Mouse (Mus musculus) embryo, embryonic 10.5 days (tissue): ENCODE measurements around the gene Ctns.

Experiments used
- DNase-seq: peaks from one replicate; pipeline ENCODE4 v3.0.0-alpha.2; 2015; ENCODE audit warnings: low spot score

Ctns gene

DNA sequence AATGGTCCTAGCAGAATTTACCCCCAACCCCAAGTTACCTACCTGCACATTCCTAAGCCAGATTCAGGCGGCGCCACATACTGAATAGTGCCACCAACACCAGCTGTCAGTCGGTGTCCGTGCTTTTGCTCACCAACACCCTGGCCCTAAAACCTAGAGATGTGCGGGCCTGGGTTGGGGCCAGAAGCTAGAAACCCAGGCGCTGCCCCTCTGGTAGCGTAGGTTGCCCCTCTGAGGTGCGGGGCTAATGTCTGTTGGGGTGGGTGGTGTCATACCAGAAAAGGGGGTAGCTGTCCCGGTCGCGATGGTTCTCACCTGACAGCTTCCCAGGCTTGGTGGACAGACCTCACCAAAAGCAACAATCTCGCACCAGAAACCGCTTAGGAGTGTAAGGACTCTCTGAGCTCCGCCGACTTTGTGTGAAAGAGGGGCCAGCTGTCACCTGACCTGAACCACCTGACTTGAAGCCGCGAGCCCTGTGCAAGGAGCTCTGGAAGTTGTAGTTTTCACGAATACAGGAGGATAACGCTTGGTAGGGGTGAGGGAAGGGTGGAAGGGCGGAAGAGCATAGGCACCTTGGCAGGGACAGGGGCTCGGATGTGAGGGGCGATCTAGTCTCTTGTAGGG lies at the start of gene Ctns:
Gene Ctns (minus strand): TSS at position 440 of the 627 bp plus-strand sequence.
- peak; percentile 88 for DNase-seq

DNA sequence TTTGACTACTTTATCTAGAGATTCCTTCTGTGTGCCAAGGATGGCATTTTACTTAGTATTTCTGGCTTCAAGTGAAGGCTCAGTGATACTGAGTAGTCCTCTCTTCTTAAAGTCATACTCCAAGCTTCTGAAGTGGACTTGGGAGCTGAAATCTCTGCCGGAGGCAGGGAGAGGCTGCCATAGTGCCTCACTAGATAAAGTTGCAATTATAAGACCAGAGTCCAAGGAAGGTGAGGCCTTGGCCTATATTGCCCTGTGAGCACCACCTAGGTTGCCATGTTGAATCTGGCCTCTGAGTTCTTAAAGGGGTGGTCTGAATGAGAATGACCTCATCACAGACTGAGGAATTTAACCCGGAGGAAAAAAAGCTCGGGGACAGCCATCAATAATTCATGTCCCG lies 43.9 kb upstream of the Ctns start:
- no peak for DNase-seq

DNA sequence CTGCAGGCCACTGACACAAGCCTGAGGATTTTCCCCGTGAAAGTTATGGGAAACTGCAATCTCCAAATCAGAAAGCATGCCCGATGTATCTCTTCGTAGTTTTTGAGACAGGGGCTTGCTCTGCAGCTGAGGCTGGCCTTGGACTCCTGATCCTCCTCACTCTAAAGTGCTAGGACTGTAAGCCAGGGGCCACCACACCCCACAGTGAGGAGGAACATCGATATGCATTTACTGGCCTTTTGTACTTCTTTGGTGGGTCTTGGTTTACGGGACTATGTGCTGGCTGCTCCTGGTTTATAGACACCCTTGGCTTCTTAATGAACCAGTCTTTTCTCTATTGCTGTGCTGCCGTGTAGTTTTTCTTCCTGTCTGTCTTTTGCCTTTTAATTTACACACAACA lies 43.4 kb upstream of the Ctns start:
- DNase-seq: no peak

DNA sequence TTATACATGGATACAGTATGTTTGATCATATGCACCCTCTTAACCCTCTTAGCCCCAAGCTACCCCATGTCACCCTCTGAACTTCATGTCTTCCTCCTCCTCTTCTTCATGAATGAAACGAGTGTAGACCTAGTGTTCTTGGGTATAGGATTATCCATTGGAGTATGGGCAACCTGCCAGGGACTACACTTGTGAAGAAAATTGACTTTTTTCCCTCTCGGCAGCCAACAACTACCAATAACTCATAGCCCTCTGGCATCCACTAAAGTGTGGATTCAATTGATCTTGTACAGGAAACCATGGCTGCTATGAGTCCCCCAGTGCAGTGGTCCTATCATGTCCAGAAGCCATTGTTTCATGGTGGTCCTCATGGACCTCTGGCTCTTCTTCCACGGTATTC lies 37.9 kb upstream of the Ctns start:
- no peak for DNase-seq

DNA sequence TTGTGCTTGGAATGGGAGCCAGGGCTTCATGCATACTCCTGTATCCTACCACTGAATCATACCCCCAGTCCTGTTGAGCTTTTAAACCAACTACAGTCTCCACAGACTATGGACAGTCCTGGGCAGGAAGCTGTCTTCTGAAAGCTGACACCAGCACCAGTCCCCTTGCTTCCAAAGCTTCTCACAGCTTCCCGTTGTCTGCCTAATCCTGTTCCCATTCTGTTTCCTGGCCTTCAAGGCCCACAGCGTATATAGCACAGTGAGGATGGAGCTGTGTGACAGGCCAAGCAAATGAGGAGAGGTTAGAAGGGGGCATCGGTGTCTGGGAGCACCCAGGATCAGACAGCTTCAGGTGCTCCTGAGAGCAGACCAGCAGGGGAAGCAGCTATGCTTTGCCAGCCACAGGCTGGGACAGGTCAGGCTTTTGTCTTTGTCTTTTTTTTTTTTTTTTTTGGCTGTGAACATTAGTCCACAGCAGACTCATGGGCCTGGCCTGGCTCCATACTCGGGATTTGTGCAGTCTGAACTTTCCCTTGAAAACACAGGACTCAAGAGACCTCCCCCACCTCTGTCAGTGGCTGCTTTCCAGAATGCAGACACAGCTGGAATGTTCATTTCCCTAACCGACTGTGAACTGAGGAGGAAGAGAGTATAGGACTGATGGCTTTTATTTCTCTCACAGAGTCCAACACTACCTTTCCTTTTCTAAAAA lies 37.3 kb upstream of the Ctns start:
- DNase-seq: peak; percentile 5

DNA sequence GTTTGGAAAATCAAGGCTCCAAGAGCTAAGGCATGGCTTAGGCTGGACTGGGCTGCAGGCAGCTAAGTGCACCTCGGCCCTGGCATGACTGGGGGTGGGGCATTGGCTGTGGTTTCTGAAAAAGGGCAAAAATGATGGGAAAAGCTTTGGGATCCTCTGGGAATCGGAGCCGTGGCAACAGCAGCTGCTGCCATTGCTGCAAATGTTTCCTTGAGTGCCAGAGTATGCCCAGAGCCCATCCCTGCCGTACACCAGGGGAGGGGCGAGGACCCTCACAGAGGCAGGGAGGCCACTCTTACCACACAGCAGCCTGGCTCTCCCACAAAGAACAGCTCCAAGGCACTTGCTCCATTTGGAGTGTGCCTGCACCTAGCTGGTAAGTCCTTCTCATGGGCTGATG lies 35.1 kb upstream of the Ctns start, which contains the start of gene Trpv1:
Gene Trpv1 (plus strand): TSS at position 301 of the 400 bp plus-strand sequence.
- no peak for DNase-seq

DNA sequence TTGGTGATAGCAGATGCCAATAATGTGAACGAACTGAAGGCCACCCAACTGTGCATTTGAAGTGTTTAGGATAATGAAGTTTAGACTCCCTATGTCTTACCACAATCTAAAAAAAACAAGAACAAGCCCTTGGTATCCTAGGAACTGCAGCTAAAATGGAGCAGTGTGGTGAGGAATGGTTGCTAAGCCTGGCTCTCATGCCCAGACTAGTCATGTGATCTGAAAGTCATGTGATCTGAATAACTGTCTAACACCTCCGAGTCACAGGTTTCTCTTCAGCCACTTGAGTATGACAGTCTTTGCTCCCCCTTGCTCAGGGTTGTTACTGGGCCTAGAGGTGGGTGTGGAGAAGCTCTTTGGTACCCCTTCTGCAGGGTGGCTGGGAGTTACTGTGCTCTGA lies 33.7 kb upstream of the Ctns start:
- no peak for DNase-seq

DNA sequence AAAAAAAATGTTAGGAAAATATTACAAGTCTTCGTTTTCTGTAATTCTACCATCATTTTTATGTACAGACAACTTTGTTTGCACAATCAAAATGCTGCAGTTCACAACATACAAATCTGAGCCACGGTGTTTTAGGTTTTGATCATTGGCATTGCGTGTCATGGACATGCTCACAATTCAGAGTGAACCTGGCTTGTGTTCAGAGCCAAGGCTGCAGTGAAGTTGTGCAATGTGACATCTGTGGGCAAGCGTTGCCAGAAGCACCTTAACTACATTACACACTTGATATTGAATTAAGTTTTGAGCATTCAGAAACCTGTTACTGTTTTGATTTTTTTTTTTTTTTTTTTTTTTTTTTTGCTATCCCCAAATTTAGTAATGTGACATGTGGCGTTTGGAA lies 31.2 kb upstream of the Ctns start:
- DNase-seq: no peak

DNA sequence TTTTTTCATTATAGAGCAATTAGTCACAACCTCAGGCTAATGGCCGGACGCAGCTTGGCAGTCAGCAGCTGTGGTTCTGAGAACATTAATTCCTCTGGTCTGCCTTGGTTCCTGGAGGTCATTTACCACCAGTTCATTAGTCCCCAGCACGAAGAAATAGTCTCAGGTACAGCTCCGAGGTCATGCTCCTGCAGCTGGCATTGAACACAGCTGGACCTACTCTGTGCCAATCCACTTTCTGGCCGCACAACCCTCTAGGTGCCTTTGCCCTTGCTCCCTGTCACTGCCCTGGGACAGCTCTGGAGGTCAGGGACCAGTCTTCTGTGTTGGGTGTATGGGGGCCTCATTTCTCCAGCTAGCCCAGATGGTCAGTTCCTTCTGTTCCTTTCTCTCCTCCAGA lies 30.0 kb upstream of the Ctns start:
- no peak for DNase-seq

DNA sequence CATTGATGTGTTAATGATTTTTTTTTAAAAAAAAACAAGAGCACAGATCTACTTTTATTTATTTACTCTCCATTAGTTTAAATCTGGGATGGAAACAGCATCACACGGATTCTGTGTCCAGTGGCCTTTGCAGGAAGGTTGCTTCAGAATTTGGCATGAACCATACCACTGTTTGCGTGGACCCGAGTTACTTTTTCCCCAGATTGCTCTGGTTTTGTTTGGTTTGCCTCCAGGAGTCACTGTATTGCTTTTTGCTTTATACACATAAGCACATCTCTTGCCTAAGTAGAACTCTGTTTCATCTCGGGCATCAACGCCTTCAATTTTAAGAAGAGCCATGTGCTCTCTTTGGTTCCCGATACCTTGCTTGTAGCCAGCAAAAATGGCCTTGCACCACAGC lies 27.0 kb upstream of the Ctns start:
- no peak for DNase-seq

DNA sequence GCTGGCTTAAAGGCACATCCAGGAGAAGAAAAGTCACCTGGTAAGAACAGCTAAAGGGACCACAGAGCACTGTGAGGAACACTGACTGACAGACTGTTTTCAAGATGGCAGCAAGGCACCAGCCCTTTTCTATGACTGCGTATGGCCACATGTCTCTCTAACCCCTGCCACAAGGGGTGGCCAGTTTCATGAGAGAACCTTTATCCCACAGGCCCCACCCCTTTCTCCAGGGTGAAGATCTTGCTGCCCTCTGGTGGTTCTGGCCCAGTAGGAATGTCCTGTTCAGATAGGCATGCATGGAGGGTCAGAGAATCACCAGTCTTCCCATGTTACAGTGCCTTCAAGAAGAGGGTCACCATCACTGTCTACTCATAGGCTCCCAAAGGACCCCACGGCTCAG lies 25.1 kb upstream of the Ctns start:
- no peak for DNase-seq

DNA sequence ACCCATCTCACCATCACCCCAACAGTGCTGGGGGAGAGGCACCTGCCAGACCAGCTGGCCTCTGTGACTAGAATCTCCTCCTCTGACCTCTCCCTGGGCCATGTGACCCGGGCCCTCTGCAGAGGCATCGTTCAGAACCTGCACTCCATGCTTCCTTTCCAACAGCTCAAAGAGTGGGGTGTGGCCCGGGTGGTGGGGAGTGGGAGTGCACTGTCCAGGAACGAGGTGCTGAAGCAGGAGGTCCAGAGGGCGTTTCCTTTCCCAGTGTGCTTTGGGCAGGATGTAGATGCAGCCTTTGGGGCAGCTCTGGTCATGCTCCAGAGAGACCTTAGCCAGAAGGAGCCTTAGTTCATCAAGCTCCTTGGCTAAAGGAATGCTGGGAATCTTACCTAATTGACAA lies 24.0 kb upstream of the Ctns start:
- no peak for DNase-seq

DNA sequence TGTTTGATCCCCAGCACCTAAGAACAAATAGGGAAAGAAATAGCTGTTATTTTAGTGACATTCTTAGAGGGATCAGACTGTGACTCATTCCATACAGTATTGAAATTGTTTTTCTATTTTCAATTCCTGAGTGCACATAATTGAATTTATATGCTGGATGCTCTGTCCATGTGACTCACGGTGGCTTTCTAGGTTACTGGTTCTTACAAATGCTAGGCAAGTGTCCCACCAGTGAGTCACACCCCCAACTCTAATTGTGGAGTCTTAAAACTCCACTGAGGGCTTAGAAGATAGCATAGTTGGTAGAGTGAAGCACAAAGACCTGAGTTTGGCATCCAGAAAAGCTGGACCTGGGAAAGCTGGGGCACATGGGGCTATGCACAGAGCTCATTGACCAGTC lies 21.8 kb upstream of the Ctns start:
- no peak for DNase-seq

DNA sequence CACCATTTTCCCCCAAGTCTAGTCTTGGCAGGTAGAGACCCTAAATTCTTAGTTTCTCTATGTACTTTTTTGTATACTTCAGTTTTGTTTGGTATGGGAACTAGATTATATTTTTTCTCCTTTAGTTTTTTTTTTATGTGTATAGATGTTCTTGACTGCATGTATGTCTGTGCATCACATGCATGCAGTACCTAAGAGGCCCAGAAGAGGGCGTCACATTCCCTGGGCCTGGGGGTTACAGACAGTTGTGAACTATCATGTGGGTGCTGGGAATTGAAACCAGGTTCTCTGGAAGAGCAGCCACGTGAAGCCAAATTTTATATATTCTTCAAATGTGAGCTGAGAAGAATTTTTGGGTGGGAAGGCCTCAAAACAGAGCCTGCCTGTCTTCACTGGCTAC lies 20.8 kb upstream of the Ctns start:
- no peak for DNase-seq

DNA sequence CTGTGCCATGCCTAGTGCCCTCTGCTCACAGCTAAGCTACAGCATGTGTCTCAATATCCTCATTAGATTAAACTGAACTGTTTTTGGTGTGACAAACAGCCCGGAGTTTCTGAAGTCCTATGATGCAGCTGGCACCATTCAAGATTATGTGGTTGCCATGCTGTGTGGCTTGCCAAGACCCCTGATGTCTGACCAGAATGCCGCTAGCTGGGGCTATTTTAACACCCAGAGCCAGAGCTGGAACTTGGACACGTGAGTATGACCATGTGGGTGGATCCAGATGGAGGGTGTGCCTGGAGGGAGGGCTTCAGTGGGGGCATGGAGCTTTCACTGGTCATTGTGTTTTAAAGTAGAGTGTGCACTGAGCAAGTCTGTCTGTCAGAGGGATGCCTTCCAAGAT lies 15.1 kb upstream of the Ctns start:
- DNase-seq: no peak

DNA sequence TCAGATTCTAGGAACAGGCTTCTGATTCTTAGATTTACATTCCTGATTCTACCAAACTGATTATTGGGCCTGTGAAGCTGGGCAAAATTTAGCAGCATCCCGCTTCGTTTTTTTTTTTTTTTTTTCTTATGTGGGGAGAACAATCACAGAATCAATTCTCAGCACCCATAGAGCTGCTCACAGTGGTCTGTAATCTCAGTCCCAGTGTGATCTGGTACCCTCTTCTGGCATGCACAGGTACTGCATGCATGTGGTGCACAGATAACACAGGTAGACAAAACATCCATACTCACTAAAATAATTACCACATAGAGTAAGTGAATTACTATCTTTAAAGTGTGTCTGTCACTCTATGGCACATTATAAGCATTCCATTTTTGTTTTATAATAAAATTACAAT lies 8.8 kb upstream of the Ctns start:
- no peak for DNase-seq

DNA sequence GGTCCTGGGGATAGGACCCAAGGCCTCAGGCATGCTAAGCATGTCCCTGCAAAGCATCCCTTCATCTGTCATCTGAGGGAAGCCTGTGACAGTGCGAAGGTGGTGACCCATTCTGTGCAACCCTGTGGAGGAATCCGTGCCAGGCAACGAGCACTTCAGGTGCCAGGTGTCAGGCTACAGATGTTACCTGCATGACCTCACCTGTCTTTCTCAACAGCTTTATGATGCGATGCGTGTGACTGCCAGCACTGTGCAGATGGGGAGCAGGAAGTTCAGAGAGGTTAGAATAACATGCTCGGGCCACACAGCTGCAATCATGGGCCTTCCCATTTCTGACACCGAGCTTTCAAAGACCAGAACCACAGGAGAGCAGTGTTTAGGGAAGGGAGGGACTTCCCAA lies 6.4 kb upstream of the Ctns start:
- no peak for DNase-seq

DNA sequence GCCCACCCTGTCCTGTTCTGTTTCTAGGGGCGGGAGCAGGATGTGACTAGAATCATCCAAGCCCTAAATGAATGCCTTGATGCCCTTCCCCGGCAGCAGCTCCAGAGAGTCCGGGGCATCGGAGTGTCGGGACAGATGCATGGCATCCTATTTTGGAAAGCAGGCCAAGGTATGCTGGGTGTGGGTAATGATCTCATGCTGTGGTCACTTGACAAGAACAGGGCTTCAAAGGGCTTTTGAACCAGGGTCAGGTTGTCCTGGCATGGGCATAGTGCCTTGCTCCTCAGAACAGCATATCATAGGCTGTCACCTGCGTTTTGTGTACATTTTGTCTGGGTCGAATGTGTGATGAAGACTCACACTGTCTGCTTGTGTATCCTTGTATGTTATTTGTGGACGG lies 5.1 kb upstream of the Ctns start:
- DNase-seq: no peak

DNA sequence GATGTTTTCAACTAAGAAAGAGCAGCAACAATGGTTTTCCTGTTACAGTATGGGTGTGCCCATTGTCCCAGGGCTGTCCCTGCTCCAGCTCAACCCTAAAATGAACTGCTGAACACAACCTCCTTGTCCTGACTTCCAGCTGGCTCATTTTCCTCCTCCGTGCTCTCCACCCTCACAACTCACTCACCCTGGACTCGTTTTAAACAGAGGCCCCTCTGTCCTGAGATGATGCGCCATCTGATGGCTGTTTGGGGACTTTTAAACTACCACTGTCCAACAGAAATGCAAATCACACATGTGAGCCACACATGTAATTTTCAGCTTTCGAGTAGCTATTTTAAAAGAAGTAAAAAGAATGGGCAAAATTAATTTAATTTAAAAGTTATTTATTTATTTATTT lies 2.8 kb upstream of the Ctns start:
- DNase-seq: peak; percentile 13

DNA sequence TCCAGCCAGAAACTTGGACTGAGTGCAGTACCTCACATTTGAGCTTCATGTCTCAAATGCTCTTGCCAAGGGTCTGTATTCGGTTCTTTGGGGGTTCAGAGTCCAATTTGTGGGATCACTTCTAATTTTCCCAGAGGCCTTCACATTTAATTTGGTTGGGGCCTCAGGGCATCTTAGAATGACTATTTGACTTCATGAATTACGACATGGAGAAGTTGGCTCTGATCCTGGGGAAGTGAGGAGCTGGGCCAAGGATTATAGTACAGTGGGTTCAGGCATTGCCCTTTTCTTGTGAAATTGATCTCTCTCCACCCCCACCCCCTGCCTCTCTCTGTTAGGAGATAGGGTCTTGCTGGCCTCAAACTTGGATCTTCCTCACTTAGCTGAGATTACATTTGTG lies 2.2 kb upstream of the Ctns start:
- no peak for DNase-seq

DNA sequence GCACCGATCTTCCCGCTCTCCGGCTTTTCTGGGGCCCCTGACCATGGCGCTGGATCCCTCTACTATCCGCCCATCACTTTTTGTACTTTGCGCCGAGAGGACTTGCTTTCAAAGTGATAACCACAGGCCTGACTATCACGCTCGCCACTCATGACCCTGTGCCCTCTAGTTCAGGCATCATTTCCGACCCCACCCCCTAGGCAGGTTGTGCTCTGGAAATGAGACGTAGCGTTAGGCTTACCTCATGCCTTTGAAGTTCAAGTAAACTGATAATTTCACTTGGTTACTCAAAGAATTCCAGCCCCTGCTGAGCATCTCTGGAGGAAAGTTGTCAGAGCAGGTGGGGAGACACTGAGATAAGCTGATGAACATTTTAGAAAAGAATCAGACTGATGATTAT lies 1.0 kb upstream of the Ctns start:
- no peak for DNase-seq

DNA sequence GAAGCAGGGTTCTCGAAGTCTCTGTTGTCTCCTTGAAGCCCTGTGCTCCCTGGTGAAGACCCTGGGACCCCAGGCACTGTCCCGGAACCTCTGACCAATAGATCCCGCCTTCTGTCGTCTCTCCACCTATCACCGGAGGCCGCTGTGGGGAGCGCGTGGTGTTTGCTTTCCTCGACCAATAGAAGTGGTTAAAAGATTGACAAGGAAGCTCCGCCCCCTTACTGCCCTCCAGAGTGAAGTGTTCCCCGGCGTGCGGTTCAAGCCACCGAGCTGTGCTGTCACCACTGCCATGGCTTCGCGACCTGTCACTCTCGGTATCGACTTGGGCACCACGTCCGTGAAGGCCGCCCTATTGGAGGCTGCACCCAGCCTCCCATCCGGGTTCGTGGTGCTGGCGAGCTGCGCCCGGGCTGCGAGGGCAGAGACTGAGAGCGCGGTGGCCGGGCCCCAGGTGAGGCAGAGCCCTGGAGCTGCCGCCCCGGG lies 429 bp upstream of the Ctns start, which contains the start of gene Shpk:
Gene Shpk (plus strand): TSS at position 231 of the 483 bp plus-strand sequence.
- DNase-seq: peak; percentile 98

DNA sequence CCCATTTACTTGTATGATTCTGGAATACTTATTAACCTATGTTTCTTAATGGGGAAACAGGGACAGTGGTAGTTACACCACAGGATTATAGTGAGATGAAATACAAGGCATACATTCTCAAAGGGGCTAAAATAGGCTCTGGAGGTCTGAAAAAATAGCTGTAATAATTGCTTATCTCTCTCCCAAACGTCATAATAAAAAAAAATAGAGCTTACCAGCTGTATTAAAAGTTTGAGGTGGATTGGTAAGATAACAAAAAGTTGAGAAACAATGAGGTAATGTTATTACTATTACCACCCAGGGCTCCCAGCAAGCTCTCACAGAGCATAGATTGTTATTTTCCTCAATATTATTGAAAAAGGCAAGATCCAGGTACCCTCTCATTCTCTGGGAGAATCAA lies 652 bp downstream of the Ctns start:
- no peak for DNase-seq

DNA sequence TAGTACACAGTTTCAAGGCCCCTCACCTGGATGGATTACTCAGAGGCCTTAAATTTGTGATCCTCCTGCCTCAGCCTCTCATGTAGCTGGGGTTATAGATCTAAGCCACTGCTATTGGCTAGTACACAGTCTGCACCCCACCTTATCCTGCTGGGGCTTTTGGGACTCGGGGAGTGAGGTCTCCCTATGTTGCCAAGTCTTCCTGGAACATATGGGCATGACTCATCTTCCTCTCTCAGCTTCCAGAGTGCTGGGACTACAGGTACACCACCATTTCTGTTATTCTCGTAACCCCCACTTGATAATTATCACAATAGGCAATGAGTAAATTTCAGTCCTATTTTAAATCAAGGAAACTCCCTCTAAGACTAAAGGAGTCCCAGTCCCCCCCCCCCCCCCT lies 4.4 kb downstream of the Ctns start:
- no peak for DNase-seq
